8 mouse cellular contexts compared by ENCODE assay signal in genomic region chr10:80047041-80047565, GRCm38 (mm10). TPM values are rescaled to one million over a fixed set of nuclear protein-coding genes. Genes with fewer than 3 reads are reported as not detected.
DNase-seq lines count a peak whose midpoint lies in the region; ATAC-seq and TF ChIP-seq lines count a peak whose summit lies in the region.

TSS of gene Gpx4 (plus strand) at chr10:80047166.

- no peak for TF ChIP-seq POLR2A in bone marrow macrophage, adult 2 months (IDR thresholded peaks at IDR 0.05; ENCODE audit: borderline replicate concordance, low read depth, low read length)

- H3K27me3 ChIP-seq in kidney, postnatal 0 days (ENCODE audit: insufficient read depth, low read length) = no peaks in the 10 kb centered on the region

- H3K36me3 ChIP-seq in kidney, postnatal 0 days (ENCODE audit: insufficient read depth, low read length) = no peaks in the 10 kb centered on the region

- DNase-seq in layer of hippocampus, adult 18-20 months (ENCODE audit: low spot score in 2 of 2) = no peak
- no peak for DNase-seq in layer of hippocampus, adult 9-10 months (ENCODE audit: low spot score)
- DNase-seq in gonadal fat pad, adult 2 months (ENCODE audit: low read depth) = no peak
- DNase-seq in kidney, postnatal 0 days (ENCODE audit: low spot score) = no peak
- no peak for DNase-seq in spleen, postnatal 36 days (ENCODE audit: low spot score in 2 of 2)
- no peak for DNase-seq in c-Kit-positive CD71-positive TER-119-positive erythroid progenitor cells, embryonic 14.5 days (ENCODE audit: low spot score)

- no peak within 1 kb of the TSS for H3K27ac ChIP-seq in bone marrow macrophage, adult 2 months (ENCODE audit: insufficient read depth, low read depth, low read length)
- H3K27ac ChIP-seq in kidney, postnatal 0 days = peak within 1 kb of the TSS; percentile 75

- ATAC-seq in kidney, postnatal 0 days (replicated peaks; ENCODE audit: low FRiP score, low read depth) = no peak
- ATAC-seq in megakaryocyte progenitor cell, adult 5-6 weeks (replicated peaks; ENCODE audit: poor library complexity) = no peak

- 0 out of 2 replicates have a peak within 1 kb of the TSS, but pooled peaks have one; percentile 5 for H3K4me2 ChIP-seq in kidney, postnatal 0 days (ENCODE audit: low read length)

- H3K9me3 ChIP-seq in kidney, postnatal 0 days (replicated peaks; ENCODE audit: low read length) = no peaks in the 10 kb centered on the region

- H3K4me3 ChIP-seq in bone marrow macrophage, adult 2 months (ENCODE audit: insufficient read depth, low read length) = no peak within 1 kb of the TSS
- H3K4me3 ChIP-seq in kidney, postnatal 0 days (replicated peaks; ENCODE audit: low read depth, low read length) = no peak within 1 kb of the TSS

- no peak for TF ChIP-seq CTCF in bone marrow macrophage, adult 2 months (IDR thresholded peaks at IDR 0.05; ENCODE audit: low read depth, low read length)
- no peak for TF ChIP-seq CTCF in kidney, postnatal 0 days (IDR thresholded peaks at IDR 0.05; ENCODE audit: low read depth)

- peak within 1 kb of the TSS; percentile 28; the same call in 1 of the 2 replicates for H3K9ac ChIP-seq in kidney, postnatal 0 days (ENCODE audit: low read depth, low read length)

- peaks cover 24% of the 10 kb centered on the region for H3K4me1 ChIP-seq in bone marrow macrophage, adult 2 months (ENCODE audit: control insufficient read depth, insufficient read depth, low read length)
- 0 out of 2 replicates have a peak, but pooled peaks cover 8% of the 10 kb centered on the region for H3K4me1 ChIP-seq in kidney, postnatal 0 days (replicated peaks; ENCODE audit: insufficient read depth, low read length)

- WGBS in kidney, postnatal 0 days = 36% methylated on average over 9 of the region's 9 CpGs

RNA-seq across cellular contexts. Expression of gene Gpx4, which starts in this region (rescaled TPM):
- total RNA-seq in layer of hippocampus, adult 18-20 months (2021) = 100 to 1,000 TPM; 509 to 545 TPM
- 311 and 322 TPM in 2 replicates for polyA plus RNA-seq in bone marrow macrophage, adult 2 months (2012; ENCODE audit: insufficient read depth, insufficient read length, missing spikeins)
- polyA plus RNA-seq in gonadal fat pad, adult 2 months (2012; rRNA removed) = 721 and 1,178 TPM in 2 replicates
- 901 and 946 TPM in 2 replicates for polyA plus RNA-seq in kidney, postnatal 0 days (2015; fragmentation: Nextera tagmentation; extraction: Ambion mirVana)
- 253 and 271 TPM in 2 replicates for total RNA-seq in megakaryocyte progenitor cell, adult 5-6 weeks (2015)
- 358 and 365 TPM in 2 replicates for total RNA-seq in megakaryocyte progenitor cell, adult 5-6 weeks (2017)
